Mouse (Mus musculus) small intestine, adult 2 months (tissue): ENCODE results near the gene Gnpat.

Source experiments
- CTCF ChIP-seq: fragments of 200-500 bp; IDR thresholded peaks from 2 replicates; pipeline ENCODE4 v1.5.1; 2012; ENCODE audit warnings: low read depth, mild to moderate bottlenecking, control low read depth, inconsistent platforms, low read length, moderate library complexity, mixed read lengths; ENCODE audit not compliant: insufficient replicate concordance, insufficient read length; ENCODE audit errors: extremely low read depth
- POLR2A ChIP-seq: fragments of 200-500 bp; IDR thresholded peaks from 2 replicates; pipeline ENCODE4 v1.6.1; 2012; ENCODE audit warnings: low read depth, mild to moderate bottlenecking, control low read depth, inconsistent platforms, low read length, moderate library complexity

DNA sequence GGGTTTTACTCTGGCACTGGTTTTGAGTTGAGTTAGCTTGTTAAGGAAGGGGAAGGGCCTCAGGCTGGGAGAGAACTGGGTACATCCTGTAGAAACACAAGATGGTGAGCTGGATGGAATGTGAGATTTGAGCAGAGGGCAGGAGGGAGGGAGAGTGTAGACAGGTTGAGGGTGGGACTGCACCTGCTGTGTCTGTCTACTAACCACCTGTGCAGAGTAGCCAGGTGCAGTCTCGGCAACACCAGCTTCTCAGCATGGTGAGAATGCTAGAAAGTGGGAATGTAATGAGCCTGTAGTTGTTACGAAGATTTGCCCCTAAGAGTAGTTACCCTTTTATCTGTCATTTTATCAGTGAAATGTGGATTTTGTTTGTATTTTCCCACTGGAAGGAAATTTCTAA lies 42.6 kb downstream of the Gnpat start:
- TF ChIP-seq CTCF (no peak), POLR2A (no peak)
